Mouse (Mus musculus): ENCODE results near the gene Crtc3. TPM values are rescaled to one million over a fixed set of nuclear protein-coding genes. Genes with fewer than 3 reads are reported as not detected.

Gene Crtc3
- total and polyA plus RNA-seq, 3 experiments, result 4.2 to 15.8 TPM; not detected in 1

- Histone ChIP-seq H3K27me3 (ENCODE audit: control insufficient read depth in 1 of 2, insufficient read depth in 2 of 2, low read length in 2 of 2) (no peaks in the 10 kb centered on the region), H3K36me3 (ENCODE audit: control insufficient read depth in 1 of 2, insufficient read depth in 2 of 2, low read length in 2 of 2) (peaks cover 0 to 34% of the 10 kb centered on the region in 2 experiments; a peak in 2 of 4 replicates), H3K4me1 (ENCODE audit: control insufficient read depth in 1 of 2, insufficient read depth in 2 of 2, low read length in 2 of 2) (peaks cover 16 to 45% of the 10 kb centered on the region in 2 experiments), H3K79me2 (ENCODE audit: control insufficient read depth, insufficient read depth, low read length, poor library complexity) (no peaks in the 10 kb centered on the region; the same call in 1 of the 2 replicates), H3K9me3 (replicated peaks; ENCODE audit: insufficient read depth, low read length) (no peaks in the 10 kb centered on the region), H3K27ac (ENCODE audit: control insufficient read depth, low read depth, low read length) (no peak overlapping the region), H3K9ac (ENCODE audit: control insufficient read depth, low read depth, low read length, poor library complexity, severe bottlenecking) (no peak overlapping the region), H3K4me3 (ENCODE audit: control insufficient read depth in 1 of 2, insufficient read depth in 1 of 2, low read depth in 2 of 2, low read length in 2 of 2) (no peak overlapping the region)
- TF ChIP-seq ZKSCAN1 (IDR thresholded peaks at IDR 0.05; ENCODE audit: low read depth, low read length) (no peak), MYC (IDR thresholded peaks at IDR 0.05; ENCODE audit: low read depth, low read length) (no peak), POLR2A (IDR thresholded peaks at IDR 0.05; ENCODE audit: control insufficient read depth in 1 of 2, insufficient read depth in 1 of 2, low read depth in 1 of 2, low read length in 2 of 2, poor library complexity in 1 of 2) (no peak), ZC3H11A (IDR thresholded peaks at IDR 0.05; ENCODE audit: low read depth, low read length) (no peak), USF2 (IDR thresholded peaks at IDR 0.05; ENCODE audit: borderline replicate concordance in 1 of 2, insufficient read depth in 1 of 2, low read depth in 1 of 2, low read length in 2 of 2) (no peak), CTCF (IDR thresholded peaks at IDR 0.05 in 2 of 3, conservative IDR thresholded peaks at IDR 0.05 in 1 of 3; ENCODE audit: control insufficient read depth in 1 of 3, insufficient read depth in 1 of 3, low read depth in 2 of 3, low read length in 3 of 3, poor library complexity in 1 of 3, severe bottlenecking in 1 of 3) (no peak), MAX (IDR thresholded peaks at IDR 0.05; ENCODE audit: low read length) (no peak), ZMIZ1 (IDR thresholded peaks at IDR 0.05; ENCODE audit: low read depth, low read length) (no peak), TCF12 (IDR thresholded peaks at IDR 0.05; ENCODE audit: low read depth, low read length) (no peak)
- DNase-seq (ENCODE audit: low read depth, low spot score), result peak; percentile 40
Observed at GRCm38 (mm10) chr7:80642552-80642951, 46.1 kb downstream of the Crtc3 start.

GRCm38 (mm10) chr7:80641899-80642298, 46.8 kb downstream of the Crtc3 start:
- Histone ChIP-seq H3K9ac (ENCODE audit: control insufficient read depth, low read depth, low read length, poor library complexity, severe bottlenecking) (no peak overlapping the region), H3K27me3 (ENCODE audit: control insufficient read depth in 1 of 2, insufficient read depth in 2 of 2, low read length in 2 of 2) (no peaks in the 10 kb centered on the region), H3K9me3 (replicated peaks; ENCODE audit: insufficient read depth, low read length) (no peaks in the 10 kb centered on the region), H3K79me2 (ENCODE audit: control insufficient read depth, insufficient read depth, low read length, poor library complexity) (no peaks in the 10 kb centered on the region; the same call in 1 of the 2 replicates), H3K36me3 (ENCODE audit: control insufficient read depth in 1 of 2, insufficient read depth in 2 of 2, low read length in 2 of 2) (peaks cover 0 to 37% of the 10 kb centered on the region in 2 experiments; a peak in 2 of 4 replicates), H3K4me3 (ENCODE audit: control insufficient read depth in 1 of 2, insufficient read depth in 1 of 2, low read depth in 2 of 2, low read length in 2 of 2) (no peak overlapping the region), H3K4me1 (ENCODE audit: control insufficient read depth in 1 of 2, insufficient read depth in 2 of 2, low read length in 2 of 2) (peaks cover 21 to 47% of the 10 kb centered on the region in 2 experiments), H3K27ac (ENCODE audit: control insufficient read depth, low read depth, low read length) (no peak overlapping the region)
- TF ChIP-seq MAFK (IDR thresholded peaks at IDR 0.05; ENCODE audit: borderline replicate concordance, low read depth, low read length) (no peak), ZKSCAN1 (IDR thresholded peaks at IDR 0.05; ENCODE audit: low read depth, low read length) (no peak), E2F4 (IDR thresholded peaks at IDR 0.05; ENCODE audit: borderline replicate concordance, low read depth, low read length) (no peak), POLR2A (IDR thresholded peaks at IDR 0.05; ENCODE audit: control insufficient read depth in 1 of 2, insufficient read depth in 1 of 2, low read depth in 1 of 2, low read length in 2 of 2, poor library complexity in 1 of 2) (no peak), USF2 (IDR thresholded peaks at IDR 0.05; ENCODE audit: borderline replicate concordance in 1 of 2, insufficient read depth in 1 of 2, low read depth in 1 of 2, low read length in 2 of 2) (no peak), KAT2A (conservative IDR thresholded peaks at IDR 0.05; ENCODE audit: low read depth, low read length) (no peak)
- DNase-seq (ENCODE audit: low read depth, low spot score), result no peak

DNA sequence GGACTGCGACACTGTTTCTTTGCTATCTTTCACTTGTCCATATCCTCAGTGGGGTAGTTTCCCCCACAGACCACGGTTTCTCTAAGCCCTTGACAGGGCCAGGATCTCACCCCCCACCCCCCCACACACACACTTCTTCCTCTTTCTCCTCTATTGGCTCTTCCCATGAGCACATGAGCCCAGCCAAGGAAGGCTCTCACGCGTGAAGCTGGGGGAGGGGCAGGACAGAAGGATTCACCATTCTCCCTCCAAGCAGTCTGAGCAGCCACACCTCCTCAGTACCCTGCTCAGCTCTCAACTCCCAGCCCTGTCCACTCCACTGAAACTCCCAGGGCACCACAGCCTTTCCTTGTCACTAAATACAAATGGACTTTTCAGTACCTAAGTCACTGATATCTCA, 47.2 kb downstream of the Crtc3 start:
- peaks cover 0 to 39% of the 10 kb centered on the region in 2 experiments; a peak in 2 of 4 replicates for H3K36me3 ChIP-seq (ENCODE audit: control insufficient read depth in 1 of 2, insufficient read depth in 2 of 2, low read length in 2 of 2)
- H3K27me3 ChIP-seq (ENCODE audit: control insufficient read depth in 1 of 2, insufficient read depth in 2 of 2, low read length in 2 of 2), result no peaks in the 10 kb centered on the region
- H3K27ac ChIP-seq (ENCODE audit: control insufficient read depth, low read depth, low read length), result no peak overlapping the region
- no peaks in the 10 kb centered on the region; the same call in 1 of the 2 replicates for H3K79me2 ChIP-seq (ENCODE audit: control insufficient read depth, insufficient read depth, low read length, poor library complexity)
- DNase-seq (ENCODE audit: low read depth, low spot score), result peak; percentile 76
- no peaks in the 10 kb centered on the region for H3K9me3 ChIP-seq (replicated peaks; ENCODE audit: insufficient read depth, low read length)
- 0 out of 2 replicates have a peak overlapping the region, but pooled peaks have one; percentile 12 for H3K9ac ChIP-seq (ENCODE audit: control insufficient read depth, low read depth, low read length, poor library complexity, severe bottlenecking)
- H3K4me3 ChIP-seq (ENCODE audit: control insufficient read depth in 1 of 2, insufficient read depth in 1 of 2, low read depth in 2 of 2, low read length in 2 of 2), result no peak overlapping the region
- H3K4me1 ChIP-seq (ENCODE audit: control insufficient read depth in 1 of 2, insufficient read depth in 2 of 2, low read length in 2 of 2), result peaks cover 25 to 49% of the 10 kb centered on the region in 2 experiments
- no peak for TF ChIP-seq JUND (IDR thresholded peaks at IDR 0.05; ENCODE audit: low read depth, low read length)
- TF ChIP-seq HCFC1 (IDR thresholded peaks at IDR 0.05; ENCODE audit: low read depth, low read length), result 0 out of 2 replicates have a peak, but pooled peaks have one; percentile 18
- no peak for TF ChIP-seq MYB (IDR thresholded peaks at IDR 0.05; ENCODE audit: low read depth, low read length)
- peak; percentile 54; the same call in 1 of the 2 replicates for TF ChIP-seq MAZ (IDR thresholded peaks at IDR 0.05; ENCODE audit: low read depth, low read length)
- peak; percentile 66 for TF ChIP-seq BHLHE40 (IDR thresholded peaks at IDR 0.05; ENCODE audit: borderline replicate concordance, low read depth, low read length)
- no peak for TF ChIP-seq GABPA (IDR thresholded peaks at IDR 0.05; ENCODE audit: low read depth, low read length)
- no peak for TF ChIP-seq E2F4 (IDR thresholded peaks at IDR 0.05; ENCODE audit: borderline replicate concordance, low read depth, low read length)
- no peak for TF ChIP-seq POLR2A (IDR thresholded peaks at IDR 0.05; ENCODE audit: control insufficient read depth in 1 of 2, insufficient read depth in 1 of 2, low read depth in 1 of 2, low read length in 2 of 2, poor library complexity in 1 of 2)
- TF ChIP-seq ZKSCAN1 (IDR thresholded peaks at IDR 0.05; ENCODE audit: low read depth, low read length), result no peak
- TF ChIP-seq USF1 (IDR thresholded peaks at IDR 0.05; ENCODE audit: low read depth, low read length), result peak; percentile 61
- no peak for TF ChIP-seq ELF1 (IDR thresholded peaks at IDR 0.05; ENCODE audit: low read depth, low read length)
- no peak for TF ChIP-seq MAFK (IDR thresholded peaks at IDR 0.05; ENCODE audit: borderline replicate concordance, low read depth, low read length)
- no peak for TF ChIP-seq ZC3H11A (IDR thresholded peaks at IDR 0.05; ENCODE audit: low read depth, low read length)
- TF ChIP-seq CTCF (IDR thresholded peaks at IDR 0.05 in 2 of 3, conservative IDR thresholded peaks at IDR 0.05 in 1 of 3; ENCODE audit: control insufficient read depth in 1 of 3, insufficient read depth in 1 of 3, low read depth in 2 of 3, low read length in 3 of 3, poor library complexity in 1 of 3, severe bottlenecking in 1 of 3), result no peak
- TF ChIP-seq EP300 (IDR thresholded peaks at IDR 0.05; ENCODE audit: low read depth in 1 of 2, low read length in 2 of 2), result peak; percentile 15 to 28; a peak in 1 of 4 replicates
- TF ChIP-seq ETS1 (IDR thresholded peaks at IDR 0.05; ENCODE audit: low read depth, low read length), result peak; percentile 45; the same call in 1 of the 2 replicates
